ENCODE assay signal across 19 mouse cellular contexts in genomic region chr10:120947842-120948241, GRCm38 (mm10). TPM values are rescaled to one million over a fixed set of nuclear protein-coding genes. Genes with fewer than 3 reads are reported as not detected.
DNase-seq lines count a peak whose midpoint lies in the region; ATAC-seq and TF ChIP-seq lines count a peak whose summit lies in the region.
"Had no signal": no experiment of that assay in that cellular context is flagged by ENCODE, and none has a peak within 500 bp of the region (broad histone marks: within the 10 kb centered on the region; RNA-seq: fewer than 3 reads in every experiment).

No protein-coding gene starts in this region.

- DNase-seq in MEL (ENCODE audit: low read depth, low spot score), result peak; percentile 67
- DNase-seq in frontal cortex, postnatal 25 days (ENCODE audit: low spot score in 2 of 2), result no peak
- DNase-seq in layer of hippocampus, adult 9-10 months (ENCODE audit: low spot score), result no peak
- DNase-seq: adrenal gland, postnatal 14 days; cerebellum, adult 18-20 months; cerebellum, adult 9-11 months; cerebellum, postnatal 36 days; gastrocnemius, adult 2 months; gastrocnemius, postnatal 25 days; heart, postnatal 36 days had no signal

- peaks cover 12 to 17% of the 10 kb centered on the region in 2 experiments for H3K4me1 ChIP-seq in MEL (ENCODE audit: control insufficient read depth in 1 of 2, insufficient read depth in 2 of 2, low read length in 2 of 2)
- H3K4me1 ChIP-seq in liver, embryonic 12.5 days, result peaks cover 42% of the 10 kb centered on the region
- peaks cover 8% of the 10 kb centered on the region for H3K4me1 ChIP-seq in liver, embryonic 16.5 days (ENCODE audit: control insufficient read depth, low read depth, low read length)
- no peaks in the 10 kb centered on the region; the same call in 1 of the 2 replicates for H3K4me1 ChIP-seq in hindbrain, embryonic 16.5 days (ENCODE audit: control insufficient read depth, insufficient read depth, low read depth, low read length)
- H3K4me1 ChIP-seq: hindbrain, embryonic 15.5 days had no signal

- H3K4me3 ChIP-seq in MEL (ENCODE audit: control insufficient read depth in 1 of 2, insufficient read depth in 1 of 2, low read depth in 2 of 2, low read length in 2 of 2), result peak overlapping the region in 1 of 2 experiments; percentile 38; a peak in 2 of 4 replicates
- no peak overlapping the region for H3K4me3 ChIP-seq in liver, embryonic 12.5 days
- no peak overlapping the region for H3K4me3 ChIP-seq in liver, embryonic 16.5 days (ENCODE audit: low read depth, low read length)
- no peak overlapping the region for H3K4me3 ChIP-seq in hindbrain, embryonic 16.5 days (ENCODE audit: low read length)
- H3K4me3 ChIP-seq: embryonic facial prominence, embryonic 13.5 days; forebrain, embryonic 12.5 days; gastrocnemius, adult 2 months; heart, embryonic 12.5 days; hindbrain, embryonic 15.5 days had no signal

- no peaks in the 10 kb centered on the region for H3K27me3 ChIP-seq in MEL (ENCODE audit: control insufficient read depth in 1 of 2, insufficient read depth in 2 of 2, low read length in 2 of 2)
- H3K27me3 ChIP-seq in liver, embryonic 12.5 days (replicated peaks), result no peaks in the 10 kb centered on the region
- no peaks in the 10 kb centered on the region for H3K27me3 ChIP-seq in liver, embryonic 16.5 days (ENCODE audit: control insufficient read depth, insufficient read depth, low read depth, low read length)
- no peaks in the 10 kb centered on the region for H3K27me3 ChIP-seq in hindbrain, embryonic 16.5 days (replicated peaks; ENCODE audit: control insufficient read depth, insufficient read depth, low read length)
- H3K27me3 ChIP-seq: CH12.LX; embryonic facial prominence, embryonic 13.5 days; forebrain, embryonic 12.5 days; heart, embryonic 12.5 days; hindbrain, embryonic 15.5 days had no signal

- TF ChIP-seq EP300 in MEL (IDR thresholded peaks at IDR 0.05; ENCODE audit: low read depth in 1 of 2, low read length in 2 of 2), result peak; percentile 92 to 93

- TF ChIP-seq RAD21 in MEL (IDR thresholded peaks at IDR 0.05; ENCODE audit: low read depth, low read length), result no peak

- peaks cover 7 to 25% of the 10 kb centered on the region in 2 experiments for H3K36me3 ChIP-seq in MEL (ENCODE audit: control insufficient read depth in 1 of 2, insufficient read depth in 2 of 2, low read length in 2 of 2)
- peaks cover 15% of the 10 kb centered on the region for H3K36me3 ChIP-seq in liver, embryonic 12.5 days
- no peaks in the 10 kb centered on the region for H3K36me3 ChIP-seq in liver, embryonic 16.5 days (ENCODE audit: control insufficient read depth, insufficient read depth)
- no peaks in the 10 kb centered on the region for H3K36me3 ChIP-seq in hindbrain, embryonic 16.5 days (ENCODE audit: control insufficient read depth, insufficient read depth, low read length)
- H3K36me3 ChIP-seq: forebrain, embryonic 12.5 days; hindbrain, embryonic 15.5 days had no signal

- WGBS in liver, embryonic 12.5 days (ENCODE audit: insufficient replicate concordance), result 29% methylated on average over 2 of the region's 2 CpGs
- WGBS in liver, embryonic 16.5 days (ENCODE audit: insufficient replicate concordance), result 34% methylated on average over 2 of the region's 2 CpGs
- WGBS in hindbrain, embryonic 16.5 days, result 93% methylated on average over 2 of the region's 2 CpGs

- H3K4me2 ChIP-seq in liver, embryonic 12.5 days, result peak overlapping the region; percentile 31
- H3K4me2 ChIP-seq in liver, embryonic 16.5 days (ENCODE audit: low read depth, low read length), result no peak overlapping the region
- no peak overlapping the region for H3K4me2 ChIP-seq in hindbrain, embryonic 16.5 days (ENCODE audit: low read length)
- H3K4me2 ChIP-seq: embryonic facial prominence, embryonic 13.5 days; forebrain, embryonic 12.5 days; heart, embryonic 12.5 days; hindbrain, embryonic 15.5 days had no signal

- peak overlapping the region; percentile 22 for H3K9ac ChIP-seq in MEL (ENCODE audit: control insufficient read depth, low read depth, low read length, poor library complexity, severe bottlenecking)
- no peak overlapping the region for H3K9ac ChIP-seq in liver, embryonic 12.5 days
- no peak overlapping the region for H3K9ac ChIP-seq in liver, embryonic 16.5 days (ENCODE audit: low read depth, low read length)
- H3K9ac ChIP-seq in hindbrain, embryonic 16.5 days (ENCODE audit: low read depth, low read length), result no peak overlapping the region
- H3K9ac ChIP-seq: embryonic facial prominence, embryonic 13.5 days; forebrain, embryonic 12.5 days; heart, embryonic 12.5 days; hindbrain, embryonic 15.5 days had no signal

- H3K27ac ChIP-seq in MEL (ENCODE audit: control insufficient read depth, low read depth, low read length), result peak overlapping the region; percentile 75
- H3K27ac ChIP-seq in liver, embryonic 12.5 days, result peak overlapping the region; percentile 42; the same call in 1 of the 2 replicates
- H3K27ac ChIP-seq in liver, embryonic 16.5 days (ENCODE audit: low read length), result no peak overlapping the region
- no peak overlapping the region for H3K27ac ChIP-seq in hindbrain, embryonic 16.5 days (ENCODE audit: low read depth, low read length)
- H3K27ac ChIP-seq: embryonic facial prominence, embryonic 13.5 days; forebrain, embryonic 12.5 days; gastrocnemius, adult 2 months; hindbrain, embryonic 15.5 days had no signal

- H3K9me3 ChIP-seq in MEL (replicated peaks; ENCODE audit: insufficient read depth, low read length), result no peaks in the 10 kb centered on the region
- no peaks in the 10 kb centered on the region for H3K9me3 ChIP-seq in liver, embryonic 12.5 days (replicated peaks)
- no peaks in the 10 kb centered on the region for H3K9me3 ChIP-seq in liver, embryonic 16.5 days (replicated peaks; ENCODE audit: control insufficient read depth, low read length)
- H3K9me3 ChIP-seq in hindbrain, embryonic 16.5 days (ENCODE audit: control insufficient read depth, low read length), result no peaks in the 10 kb centered on the region
- H3K9me3 ChIP-seq: embryonic facial prominence, embryonic 13.5 days; forebrain, embryonic 12.5 days; heart, embryonic 12.5 days; hindbrain, embryonic 15.5 days had no signal

- peak; percentile 80 for ATAC-seq in liver, embryonic 12.5 days
- ATAC-seq in liver, embryonic 16.5 days (ENCODE audit: low read depth), result peak; percentile 63; the same call in 1 of the 2 replicates
- ATAC-seq in hindbrain, embryonic 16.5 days, result no peak
- ATAC-seq: forebrain, embryonic 16.5 days had no signal

- peaks cover 9% of the 10 kb centered on the region; the same call in 1 of the 2 replicates for H3K79me2 ChIP-seq in MEL (ENCODE audit: control insufficient read depth, insufficient read depth, low read length, poor library complexity)

- no peak for TF ChIP-seq POLR2A in MEL (IDR thresholded peaks at IDR 0.05; ENCODE audit: control insufficient read depth in 1 of 2, insufficient read depth in 1 of 2, low read depth in 1 of 2, low read length in 2 of 2, poor library complexity in 1 of 2)

- no peak for TF ChIP-seq CTCF in MEL (IDR thresholded peaks at IDR 0.05 in 2 of 3, conservative IDR thresholded peaks at IDR 0.05 in 1 of 3; ENCODE audit: control insufficient read depth in 1 of 3, insufficient read depth in 1 of 3, low read depth in 2 of 3, low read length in 3 of 3, poor library complexity in 1 of 3, severe bottlenecking in 1 of 3)

TF ChIP-seq in MEL, 35 proteins besides CTCF, POLR2A, EP300 and RAD21 (continues in another document):
- no peak for TF ChIP-seq POLR2AphosphoS5 (IDR thresholded peaks at IDR 0.05; ENCODE audit: borderline replicate concordance, low read depth, low read length)
- no peak for TF ChIP-seq MAZ (IDR thresholded peaks at IDR 0.05; ENCODE audit: low read depth, low read length)
- TF ChIP-seq E2F4 (IDR thresholded peaks at IDR 0.05; ENCODE audit: borderline replicate concordance, low read depth, low read length), result no peak
- no peak for TF ChIP-seq KAT2A (conservative IDR thresholded peaks at IDR 0.05; ENCODE audit: low read depth, low read length)
- TF ChIP-seq SMC3 (IDR thresholded peaks at IDR 0.05; ENCODE audit: low read depth, low read length), result no peak
- no peak for TF ChIP-seq POLR2AphosphoS2 (IDR thresholded peaks at IDR 0.05; ENCODE audit: low read length)
- no peak for TF ChIP-seq NELFE (IDR thresholded peaks at IDR 0.05; ENCODE audit: low read depth, low read length)
- no peak; the same call in 1 of the 2 replicates for TF ChIP-seq MAX (IDR thresholded peaks at IDR 0.05; ENCODE audit: low read length)
- no peak for TF ChIP-seq USF2 (IDR thresholded peaks at IDR 0.05; ENCODE audit: borderline replicate concordance in 1 of 2, insufficient read depth in 1 of 2, low read depth in 1 of 2, low read length in 2 of 2)
- peak; percentile 38; the same call in 1 of the 2 replicates for TF ChIP-seq MYB (IDR thresholded peaks at IDR 0.05; ENCODE audit: low read depth, low read length)
- peak; percentile 97 for TF ChIP-seq TCF12 (IDR thresholded peaks at IDR 0.05; ENCODE audit: low read depth, low read length)
- no peak; the same call in 1 of the 2 replicates for TF ChIP-seq ELF1 (IDR thresholded peaks at IDR 0.05; ENCODE audit: low read depth, low read length)
- peak; percentile 95 for TF ChIP-seq GATA1 (IDR thresholded peaks at IDR 0.05; ENCODE audit: low read depth, low read length)
- no peak for TF ChIP-seq MYC (IDR thresholded peaks at IDR 0.05; ENCODE audit: low read depth, low read length)
- no peak for TF ChIP-seq TBP (IDR thresholded peaks at IDR 0.05; ENCODE audit: low read depth, low read length)
- no peak for TF ChIP-seq NRF1 (IDR thresholded peaks at IDR 0.05; ENCODE audit: insufficient read depth, low read depth, low read length, poor library complexity, severe bottlenecking)
- TF ChIP-seq ZMIZ1 (IDR thresholded peaks at IDR 0.05; ENCODE audit: low read depth, low read length), result peak; percentile 63; the same call in 1 of the 2 replicates

RNA-seq across cellular contexts. Expression of gene Lemd3, which starts 31.3 kb away (rescaled TPM):
- 10.8 and 11.3 TPM in 2 replicates for total RNA-seq in MEL (2012; rRNA removed)
- 10 to 100 TPM in 1 of 2 experiments, not detected in 1; 11.5 TPM for polyA plus RNA-seq in MEL (2012; ENCODE audit: insufficient read depth in 1 of 2, insufficient read length in 2 of 2, low read depth in 1 of 2, low replicate concordance in 2 of 2, missing spikeins in 1 of 2)
- 1.9 and 2.2 TPM in 2 replicates for polyA plus RNA-seq in liver, embryonic 12.5 days (2016; fragmentation: Nextera tagmentation; extraction: Ambion mirVana)
- polyA plus RNA-seq in liver, embryonic 16.5 days (2015; fragmentation: Nextera tagmentation; extraction: Ambion mirVana), result 0.44 and 0.63 TPM in 2 replicates
- 2.0 and 2.2 TPM in 2 replicates for polyA plus RNA-seq in hindbrain, embryonic 16.5 days (2015; fragmentation: Nextera tagmentation; extraction: Ambion mirVana)

RNA-seq across cellular contexts. Expression of gene Msrb3, which starts 48.9 kb away (rescaled TPM):
- 0.13 and 0.15 TPM in 2 replicates for total RNA-seq in MEL (2012; rRNA removed)
- under 1 TPM in 1 of 2 experiments, not detected in 1; 0.15 TPM for polyA plus RNA-seq in MEL (2012; ENCODE audit: insufficient read depth in 1 of 2, insufficient read length in 2 of 2, low read depth in 1 of 2, low replicate concordance in 2 of 2, missing spikeins in 1 of 2)
- 1.7 and 1.8 TPM in 2 replicates for polyA plus RNA-seq in liver, embryonic 12.5 days (2016; fragmentation: Nextera tagmentation; extraction: Ambion mirVana)
- 1.2 and 1.4 TPM in 2 replicates for polyA plus RNA-seq in liver, embryonic 16.5 days (2015; fragmentation: Nextera tagmentation; extraction: Ambion mirVana)
- 1.2 and 1.8 TPM in 2 replicates for polyA plus RNA-seq in hindbrain, embryonic 16.5 days (2015; fragmentation: Nextera tagmentation; extraction: Ambion mirVana)
- total RNA-seq: CH12.LX had no signal

Comparison
In these comparisons a context has a peak if more than half of its experiments do, and no peak if none do; other contexts are left out.
1. H3K27ac ChIP-seq: peak in MEL (single experiment) and liver, embryonic 12.5 days (single experiment); none in liver, embryonic 16.5 days (single experiment) and hindbrain, embryonic 16.5 days (single experiment).